Mouse (Mus musculus) 416B (cell line): ENCODE data around the gene Kif26b.

Source experiments
- DNase-seq: peaks from one replicate; pipeline ENCODE4 v3.0.0; 2011; ENCODE audit warnings: low read depth

Gene Kif26b

DNA sequence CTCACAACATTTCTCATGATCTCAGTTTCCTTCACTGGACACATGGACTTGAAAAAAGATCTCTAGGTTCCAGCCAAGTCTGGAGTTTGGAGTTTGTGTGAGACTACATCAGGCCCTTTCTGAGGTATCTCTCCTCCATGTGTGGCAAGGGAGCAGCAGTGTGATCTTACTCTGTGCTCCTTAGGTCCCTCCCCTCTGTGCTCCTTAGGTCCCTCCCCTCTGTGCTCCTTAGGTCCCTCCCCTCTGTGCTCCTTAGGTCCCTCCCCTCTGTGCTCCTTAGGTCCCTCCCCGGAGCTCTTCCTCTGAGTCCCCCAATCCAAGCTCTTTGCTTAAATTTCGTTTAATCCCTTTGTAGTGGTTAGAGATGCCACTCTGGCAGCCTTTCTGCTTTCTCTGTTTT is 250.8 kb downstream of the Kif26b start:
- no peak for DNase-seq

DNA sequence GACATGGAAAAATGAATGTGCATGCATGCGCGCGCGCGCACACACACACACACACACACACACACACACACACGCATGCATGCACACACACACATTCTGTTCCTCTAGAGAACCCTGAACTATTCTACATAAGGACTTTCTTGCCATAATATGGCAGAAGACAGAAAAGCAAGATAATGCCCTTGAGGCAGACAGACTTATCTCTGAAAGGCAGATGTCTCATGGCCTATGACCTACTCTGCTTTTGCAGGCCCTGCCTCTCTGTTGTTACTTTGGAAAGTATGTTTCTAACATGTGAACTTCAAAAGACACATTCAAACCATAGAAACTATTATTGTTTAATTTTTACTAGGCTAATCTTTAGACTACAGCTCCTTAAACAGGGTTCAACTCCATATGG is 255.1 kb downstream of the Kif26b start:
- no peak for DNase-seq

DNA sequence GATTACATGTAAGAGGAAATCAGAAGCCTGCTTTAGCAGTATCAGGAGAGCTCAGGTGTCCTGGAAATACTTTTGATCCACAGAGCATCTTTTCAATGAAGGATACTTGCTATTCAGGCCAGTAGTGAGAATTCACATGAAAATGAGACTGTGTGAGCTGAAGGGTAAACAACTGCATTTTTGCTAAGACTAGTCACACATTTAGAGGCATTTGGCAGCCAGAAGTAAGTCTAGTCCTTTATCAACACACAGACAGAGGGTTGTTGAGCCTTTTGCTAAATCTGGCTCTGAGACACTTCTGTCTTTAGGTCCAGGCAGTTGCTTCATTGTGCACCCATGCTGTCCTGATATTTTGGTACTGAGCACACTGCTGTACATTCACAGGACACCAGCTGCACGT is 262.3 kb downstream of the Kif26b start:
- DNase-seq = no peak

- no peak for DNase-seq
Measured at GRCm38 (mm10) chr1:178792726-178793125, 263.8 kb downstream of the Kif26b start.

- no peak for DNase-seq
Measured at GRCm38 (mm10) chr1:178794866-178795265, 265.9 kb downstream of the Kif26b start.

- no peak for DNase-seq
Measured at GRCm38 (mm10) chr1:178797388-178797787, 268.5 kb downstream of the Kif26b start.

DNA sequence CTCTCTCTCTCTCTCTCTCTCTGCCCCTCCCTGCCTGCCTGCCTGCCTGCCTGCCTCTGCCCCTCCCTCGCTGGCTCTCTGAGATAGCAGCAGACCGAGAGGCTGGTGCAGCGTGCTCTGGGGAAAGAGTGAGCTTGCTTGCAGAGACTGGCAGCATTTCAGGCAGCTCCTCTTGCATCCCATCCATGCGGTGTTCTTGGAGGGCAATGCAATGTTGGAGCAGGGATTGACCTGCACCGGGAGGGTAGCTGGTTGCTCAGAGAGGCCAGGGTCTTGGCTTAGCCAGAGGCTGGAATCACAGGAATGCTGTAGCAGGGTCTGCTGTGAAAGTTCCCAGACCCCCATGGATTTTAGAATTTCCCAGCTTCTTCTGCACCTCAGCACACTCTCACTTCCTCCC is 269.4 kb downstream of the Kif26b start:
- no peak for DNase-seq

- DNase-seq = no peak
Measured at GRCm38 (mm10) chr1:178798886-178799285, 270.0 kb downstream of the Kif26b start.

DNA sequence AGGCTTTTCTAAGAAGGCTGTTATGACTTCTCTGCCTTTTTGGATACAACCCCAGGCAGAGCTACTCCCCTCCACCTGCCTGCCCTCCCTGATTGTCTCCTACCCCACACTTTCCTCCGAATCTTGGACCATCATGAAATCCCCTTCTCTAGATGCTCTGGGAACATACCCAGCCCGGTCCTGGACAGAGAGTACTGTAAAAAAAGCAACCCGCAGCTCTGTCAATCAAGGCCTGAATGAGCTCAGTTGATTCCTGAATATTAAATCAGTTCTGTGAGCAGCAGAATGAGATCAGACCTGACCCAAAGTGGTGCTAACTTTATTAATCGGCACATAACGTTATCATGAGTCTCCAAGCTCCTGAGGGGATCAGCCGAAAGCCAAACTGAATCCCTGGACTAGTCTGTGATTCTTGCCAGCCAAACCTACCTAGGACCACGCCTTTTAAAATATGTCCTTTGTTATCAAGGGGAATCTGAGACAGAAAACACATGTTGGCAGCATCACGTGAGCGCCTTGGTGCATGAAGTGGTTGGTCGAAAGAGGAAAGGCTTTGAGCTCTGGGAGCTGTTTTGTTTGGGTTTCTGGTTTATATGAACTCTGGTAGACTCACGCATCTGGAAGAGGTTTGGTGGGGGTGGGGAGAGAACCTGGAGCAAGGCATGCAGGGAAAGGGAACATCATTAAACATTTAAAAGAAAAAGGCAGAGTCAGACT is 271.1 kb downstream of the Kif26b start:
- no peak for DNase-seq

DNA sequence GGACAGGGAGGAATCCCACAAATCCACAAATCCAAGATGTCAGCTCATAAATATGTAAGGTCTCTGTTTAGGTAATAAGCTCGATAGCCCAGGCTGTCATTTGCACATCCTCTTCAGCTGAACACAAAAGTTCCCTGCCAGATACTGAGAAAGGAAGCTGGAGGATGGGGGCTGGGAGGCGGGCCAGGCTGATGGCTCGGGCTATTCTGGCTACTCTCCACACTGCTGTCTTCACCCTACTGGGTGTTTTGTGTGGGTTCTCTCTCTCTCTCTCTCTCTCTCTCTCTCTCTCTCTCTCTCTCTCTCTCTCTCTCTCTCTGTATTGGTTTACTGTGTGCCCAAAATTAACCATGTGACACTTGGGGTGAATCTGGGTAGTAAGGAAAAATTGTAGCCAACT is 274.2 kb downstream of the Kif26b start:
- DNase-seq = no peak

GRCm38 (mm10) chr1:178817476-178817875 is 288.6 kb downstream of the Kif26b start:
- DNase-seq = no peak

- no peak for DNase-seq
Measured at GRCm38 (mm10) chr1:178819060-178819459, 290.1 kb downstream of the Kif26b start.

- DNase-seq = no peak
Measured at GRCm38 (mm10) chr1:178820079-178820478, 291.2 kb downstream of the Kif26b start.

GRCm38 (mm10) chr1:178820556-178821435 is 291.9 kb downstream of the Kif26b start:
- no peak for DNase-seq

GRCm38 (mm10) chr1:178824871-178825270 is 295.9 kb downstream of the Kif26b start:
- DNase-seq = no peak

DNA sequence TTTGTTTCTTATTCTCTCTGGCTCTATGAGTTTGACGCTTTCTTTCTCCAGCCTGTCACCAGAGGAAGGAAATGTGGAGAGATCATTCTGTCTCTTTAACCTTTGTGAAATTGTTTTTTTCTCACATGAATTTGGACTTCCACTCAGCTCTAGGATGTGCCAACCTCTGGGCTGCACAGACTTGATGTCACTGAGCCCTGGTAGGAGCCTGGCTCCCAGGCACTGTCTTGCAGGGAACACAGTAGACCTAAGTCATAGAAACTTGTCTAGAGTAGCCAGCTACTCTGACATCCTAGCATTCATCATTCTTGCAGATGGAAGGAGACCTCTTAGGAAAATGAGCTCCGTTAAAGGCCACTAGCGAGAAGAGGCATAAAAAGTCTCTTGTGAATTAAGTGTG is 298.3 kb downstream of the Kif26b start:
- no peak for DNase-seq

GRCm38 (mm10) chr1:178829456-178829855 is 300.5 kb downstream of the Kif26b start:
- no peak for DNase-seq

- DNase-seq = no peak
Measured at GRCm38 (mm10) chr1:178832571-178832970, 303.6 kb downstream of the Kif26b start.

GRCm38 (mm10) chr1:178835805-178836204 is 306.9 kb downstream of the Kif26b start:
- DNase-seq = no peak

DNA sequence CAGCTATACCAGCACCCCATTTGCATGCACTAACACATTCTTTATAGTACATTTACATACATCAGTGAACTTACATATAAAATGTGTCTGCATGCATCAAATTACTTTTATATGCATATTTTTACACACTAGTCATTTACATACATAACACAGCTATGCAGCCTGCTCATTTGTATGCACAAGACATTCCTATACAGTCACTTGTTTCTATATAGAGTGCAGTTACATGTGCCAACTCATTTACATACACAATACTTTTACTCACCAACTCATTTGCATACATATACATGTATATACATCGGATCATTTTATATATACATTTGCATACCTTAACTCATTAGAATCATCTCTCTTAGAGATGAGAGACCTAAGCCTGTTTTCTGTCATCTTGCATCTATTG is 308.1 kb downstream of the Kif26b start:
- DNase-seq = no peak

DNA sequence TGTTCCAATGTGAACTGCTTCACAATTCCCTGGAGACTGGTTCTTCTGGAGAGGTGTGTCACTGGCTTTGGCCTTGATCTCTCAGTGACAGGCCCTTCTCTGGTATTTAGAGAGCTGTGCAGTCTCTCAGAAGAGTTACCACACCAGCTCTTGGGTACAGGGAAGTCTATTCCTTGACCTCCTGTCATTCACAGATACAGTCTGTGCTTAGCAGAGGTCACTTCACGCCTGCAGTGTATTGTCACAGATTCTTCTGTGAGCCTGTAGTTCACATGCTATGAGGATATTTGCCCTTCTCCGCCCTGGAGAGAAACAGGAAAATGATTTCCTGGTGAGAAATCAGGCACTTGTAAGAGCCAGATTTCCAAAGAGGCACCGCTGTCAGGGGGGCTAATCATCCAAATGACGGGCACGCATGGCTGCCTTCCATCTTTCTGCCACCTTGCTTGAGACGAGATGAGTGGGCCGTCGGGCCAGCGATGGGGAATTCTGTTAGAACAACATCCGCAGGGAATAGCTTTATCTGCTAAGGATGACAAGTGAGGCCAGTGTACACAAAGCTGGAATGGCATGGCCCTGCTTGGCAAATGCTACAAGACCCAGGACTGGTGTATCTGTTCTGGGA is 309.9 kb downstream of the Kif26b start:
- no peak for DNase-seq

DNA sequence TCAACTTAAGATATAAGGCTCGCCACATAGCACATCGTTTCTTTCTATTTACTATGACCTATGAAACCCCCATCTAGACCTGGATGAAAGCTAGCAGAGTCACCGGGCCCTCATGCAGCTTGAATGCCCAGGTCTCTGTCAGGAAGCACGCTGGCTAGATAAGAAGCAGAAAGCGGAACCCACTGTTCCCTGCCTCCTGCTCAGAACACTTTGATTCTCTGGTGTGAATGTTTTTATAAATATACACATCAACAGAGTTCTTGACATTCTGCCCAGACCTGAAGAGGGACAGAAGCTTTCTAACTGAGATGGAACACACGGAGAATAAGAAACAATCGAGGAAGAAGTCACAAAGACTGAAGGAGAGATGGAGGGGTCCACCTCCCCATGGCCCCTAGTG is 311.4 kb downstream of the Kif26b start:
- DNase-seq = no peak

GRCm38 (mm10) chr1:178844839-178845238 is 315.9 kb downstream of the Kif26b start:
- DNase-seq = no peak
